Mouse (Mus musculus): ENCODE measurements around the gene Ttc28. TPM values are rescaled to one million over a fixed set of nuclear protein-coding genes. Genes with fewer than 3 reads are reported as not detected.

Gene Ttc28
- total RNA-seq, 2 experiments from 2014 or later = 10.2 to 11.7 TPM

GRCm38 (mm10) chr5:111114597-111114996, 235.0 kb downstream of the Ttc28 start:
- H3K4me3 ChIP-seq = no peak overlapping the region
- H3K27ac ChIP-seq = no peak overlapping the region
- TF ChIP-seq CTCF (conservative IDR thresholded peaks at IDR 0.05) = no peak
- DNase-seq (ENCODE audit: low spot score in 2 of 2) = no peak

DNA sequence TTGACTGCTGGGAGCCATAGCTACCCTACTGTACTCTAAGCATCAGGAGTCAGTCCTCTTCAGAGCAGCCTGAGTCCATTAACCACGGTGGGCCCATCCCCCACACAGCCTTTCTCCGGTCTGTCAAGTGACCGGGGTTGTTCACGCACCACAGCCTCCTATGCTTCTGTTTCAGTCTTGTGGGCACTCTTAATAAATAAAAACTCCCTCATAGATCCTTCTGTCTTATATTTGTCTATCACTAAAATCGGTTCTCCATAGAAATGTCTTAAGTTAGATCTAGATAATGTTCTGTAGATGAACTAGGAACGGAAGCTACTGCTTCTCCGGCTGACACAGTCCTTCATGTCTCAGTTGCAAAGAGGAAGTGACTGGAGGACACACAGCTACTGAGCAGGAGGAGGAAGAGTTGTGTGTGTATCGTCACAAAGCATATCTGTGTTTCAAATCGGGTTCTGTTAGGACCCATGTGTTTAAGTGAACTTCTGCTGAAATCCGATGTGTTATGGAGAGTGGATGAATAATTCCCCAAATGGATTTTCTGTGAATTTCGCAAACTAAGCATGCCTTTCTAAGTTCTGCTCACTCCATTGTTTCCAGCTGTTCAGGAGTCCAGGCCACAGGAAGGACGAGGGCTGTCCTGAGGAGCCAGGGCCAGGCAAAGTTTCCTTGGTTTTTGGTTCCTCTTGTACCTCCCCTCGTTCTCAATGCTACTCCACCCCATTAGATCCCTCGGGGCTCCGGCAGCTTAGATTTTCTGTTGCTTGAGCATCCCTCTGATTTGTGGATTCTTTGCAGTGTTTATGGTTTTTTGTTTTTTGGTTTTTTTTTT, 236.1 kb downstream of the Ttc28 start:
- DNase-seq (ENCODE audit: low spot score in 2 of 2) = no peak
- Histone ChIP-seq H3K27ac (peak overlapping the region; percentile 10; the same call in 1 of the 2 replicates), H3K4me3 (no peak overlapping the region)
- TF ChIP-seq CTCF (conservative IDR thresholded peaks at IDR 0.05) = no peak

DNA sequence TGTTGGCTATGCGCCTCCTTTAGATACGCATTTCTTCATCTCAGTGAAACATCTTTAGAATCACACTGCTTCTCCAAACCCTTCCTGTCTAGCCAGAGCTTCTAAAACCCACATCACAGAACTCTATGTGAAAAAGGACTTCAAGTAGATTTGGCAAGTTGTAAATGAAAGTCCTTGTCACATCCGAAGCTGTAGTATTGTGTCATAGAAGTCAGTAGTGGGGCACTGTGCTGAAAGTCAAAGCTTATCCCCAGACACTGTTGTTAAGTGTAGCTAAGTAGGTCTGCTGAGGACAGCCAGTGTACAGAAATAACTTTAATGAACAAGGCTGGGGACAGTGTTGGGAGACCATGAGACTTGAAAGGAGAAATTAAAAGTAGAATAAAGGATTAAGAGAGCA, 240.2 kb downstream of the Ttc28 start:
- no peak for DNase-seq (ENCODE audit: low spot score in 2 of 2)
- H3K4me3 ChIP-seq = no peak overlapping the region
- no peak overlapping the region for H3K27ac ChIP-seq
- no peak for TF ChIP-seq CTCF (conservative IDR thresholded peaks at IDR 0.05)

GRCm38 (mm10) chr5:111120298-111120697, 240.7 kb downstream of the Ttc28 start:
- Histone ChIP-seq H3K4me3 (no peak overlapping the region), H3K27ac (no peak overlapping the region)
- DNase-seq (ENCODE audit: low spot score in 2 of 2) = no peak
- TF ChIP-seq CTCF (conservative IDR thresholded peaks at IDR 0.05) = no peak

DNA sequence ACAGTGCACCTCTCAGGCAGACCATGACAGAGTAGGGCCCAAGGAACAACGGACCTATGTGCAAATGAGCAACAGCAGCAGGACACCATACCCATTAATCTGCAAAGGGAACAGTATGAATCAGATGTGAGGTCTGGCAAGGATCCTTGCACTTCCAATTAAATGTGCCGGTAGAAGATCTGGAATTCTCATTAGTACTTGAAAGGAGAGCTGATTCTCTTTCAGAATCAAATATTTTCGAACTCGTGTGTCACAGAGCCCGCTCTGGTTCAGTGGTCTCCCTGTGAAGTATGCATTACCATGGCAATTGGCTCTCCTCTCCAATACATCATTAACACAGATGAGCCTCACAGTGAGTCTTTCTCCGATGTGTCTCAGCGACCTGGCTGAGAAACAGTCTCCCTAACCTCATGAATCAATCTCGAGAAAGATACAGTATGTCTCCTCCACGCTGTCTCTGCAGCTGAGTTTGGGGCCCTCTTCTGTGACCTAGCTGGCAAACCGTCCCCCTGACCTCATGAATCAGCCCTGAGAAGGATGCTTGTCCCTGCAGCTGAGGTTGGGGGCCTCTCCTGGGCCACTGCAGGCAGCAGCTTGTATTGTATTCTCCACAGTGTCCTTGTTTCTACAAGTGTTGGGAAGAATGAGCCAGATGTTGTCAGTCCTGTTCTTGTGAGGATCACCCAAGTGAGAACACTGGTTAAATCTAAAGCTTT, 241.3 kb downstream of the Ttc28 start:
- no peak for TF ChIP-seq CTCF (conservative IDR thresholded peaks at IDR 0.05)
- Histone ChIP-seq H3K27ac (no peak overlapping the region), H3K4me3 (no peak overlapping the region)
- DNase-seq (ENCODE audit: low spot score in 2 of 2) = no peak

GRCm38 (mm10) chr5:111122332-111123049, 242.9 kb downstream of the Ttc28 start:
- no peak overlapping the region for H3K27ac ChIP-seq
- H3K4me3 ChIP-seq = no peak overlapping the region
- no peak for TF ChIP-seq CTCF (conservative IDR thresholded peaks at IDR 0.05)
- no peak for DNase-seq (ENCODE audit: low spot score in 2 of 2)

DNA sequence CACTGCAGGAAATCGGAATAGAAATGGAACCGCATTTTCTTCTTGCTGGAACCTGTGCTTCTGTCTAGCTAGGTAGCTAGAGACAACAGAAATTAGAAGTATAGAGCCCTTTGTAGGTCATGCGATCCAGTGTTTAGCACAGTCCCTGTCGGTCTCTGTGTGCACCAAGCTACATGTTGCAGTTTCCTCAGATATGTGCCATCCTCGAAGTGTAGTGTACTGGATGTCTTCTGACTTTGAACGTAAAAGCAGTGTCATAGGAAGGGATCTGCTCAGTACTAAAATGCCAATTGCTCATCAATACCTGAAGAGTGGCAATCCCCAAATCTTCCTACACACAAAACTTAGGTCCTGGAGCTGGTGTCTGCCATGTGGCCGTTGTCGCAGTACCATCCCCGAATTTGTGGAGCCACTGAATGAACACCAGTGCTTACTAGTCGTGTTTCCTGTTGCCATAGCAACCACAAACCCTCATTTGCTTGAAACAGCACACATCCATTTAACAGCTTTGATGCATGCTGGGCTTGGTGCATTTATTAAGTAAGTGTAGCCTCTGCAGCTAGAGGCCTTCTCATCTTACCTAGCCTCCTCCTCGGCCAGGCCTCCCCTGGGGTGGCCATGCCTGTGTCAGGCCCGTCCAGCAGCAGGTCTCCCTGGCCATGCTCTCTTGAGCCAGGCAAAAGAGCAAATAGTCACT, 243.6 kb downstream of the Ttc28 start:
- DNase-seq (ENCODE audit: low spot score in 2 of 2) = peak; percentile 26 to 75
- no peak overlapping the region for H3K27ac ChIP-seq
- no peak overlapping the region for H3K4me3 ChIP-seq
- no peak for TF ChIP-seq CTCF (conservative IDR thresholded peaks at IDR 0.05)

GRCm38 (mm10) chr5:111124620-111125200, 245.1 kb downstream of the Ttc28 start:
- H3K4me3 ChIP-seq = no peak overlapping the region
- TF ChIP-seq CTCF (conservative IDR thresholded peaks at IDR 0.05) = no peak
- H3K27ac ChIP-seq = no peak overlapping the region
- DNase-seq (ENCODE audit: low spot score in 2 of 2) = no peak

GRCm38 (mm10) chr5:111125746-111126145, 246.1 kb downstream of the Ttc28 start:
- DNase-seq (ENCODE audit: low spot score in 2 of 2) = no peak
- no peak for TF ChIP-seq CTCF (conservative IDR thresholded peaks at IDR 0.05)
- Histone ChIP-seq H3K4me3 (no peak overlapping the region), H3K27ac (no peak overlapping the region)

DNA sequence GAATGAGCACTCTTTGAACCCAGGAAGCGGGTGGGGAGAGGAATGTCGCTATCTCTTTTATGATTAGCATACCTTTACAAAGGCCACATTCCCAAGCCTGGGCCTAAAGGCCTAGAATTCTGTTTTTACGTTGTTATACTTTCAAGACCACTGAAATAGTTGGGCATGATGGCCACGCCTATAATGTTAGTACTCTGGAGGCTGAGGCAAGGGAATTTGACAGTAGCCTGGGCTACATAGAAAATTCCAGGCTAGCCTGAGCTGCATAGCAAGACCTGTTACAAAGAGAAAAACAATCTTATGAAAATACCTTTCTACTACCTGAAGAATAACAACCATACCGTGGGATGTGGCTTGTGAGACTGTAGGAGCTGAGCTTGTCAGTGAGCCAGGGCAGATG, 248.2 kb downstream of the Ttc28 start:
- Histone ChIP-seq H3K27ac (no peak overlapping the region), H3K4me3 (no peak overlapping the region)
- TF ChIP-seq CTCF (conservative IDR thresholded peaks at IDR 0.05) = no peak
- no peak for DNase-seq (ENCODE audit: low spot score in 2 of 2)

DNA sequence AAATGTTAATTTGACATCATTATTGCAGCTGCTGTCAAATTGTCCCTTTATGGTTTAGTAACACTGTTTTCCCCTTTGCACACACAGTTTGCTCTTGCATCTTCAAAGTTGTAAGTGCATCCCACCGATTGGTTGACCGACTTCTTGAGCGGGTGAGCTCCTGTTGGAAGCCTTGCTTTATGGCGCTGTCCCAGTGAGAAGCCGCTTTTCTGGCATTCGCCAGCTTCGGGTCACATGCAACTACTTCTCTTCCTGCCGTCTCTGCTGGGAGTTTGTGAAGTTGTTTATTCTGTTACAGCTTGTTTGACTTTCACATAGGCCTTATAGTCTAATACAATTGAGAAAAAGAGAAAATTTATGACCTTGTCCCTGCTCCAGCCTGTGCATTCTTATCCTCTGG, 250.5 kb downstream of the Ttc28 start:
- DNase-seq (ENCODE audit: low spot score in 2 of 2) = no peak
- H3K4me3 ChIP-seq = no peak overlapping the region
- no peak for TF ChIP-seq CTCF (conservative IDR thresholded peaks at IDR 0.05)
- H3K27ac ChIP-seq = no peak overlapping the region

DNA sequence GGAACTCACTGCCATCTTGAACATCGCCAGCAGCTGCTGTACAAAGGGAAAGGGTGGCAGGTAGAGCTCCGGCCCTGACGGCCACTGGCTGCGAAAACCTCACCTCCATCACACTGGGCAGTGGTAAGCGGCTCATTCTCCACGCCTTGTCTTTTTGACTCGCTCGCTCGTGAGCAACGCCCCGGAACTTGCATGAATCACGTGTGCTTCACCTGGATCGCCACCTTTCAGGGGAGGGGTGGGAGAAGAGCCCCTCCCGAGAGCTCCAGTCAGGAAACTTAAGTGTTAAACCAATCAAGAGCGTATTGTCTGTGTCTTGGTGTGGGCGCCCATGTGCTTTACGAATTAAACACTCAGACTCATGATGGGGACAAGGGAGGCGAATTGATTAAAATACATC, 252.0 kb downstream of the Ttc28 start:
- TF ChIP-seq CTCF (conservative IDR thresholded peaks at IDR 0.05) = no peak
- no peak overlapping the region for H3K27ac ChIP-seq
- no peak for DNase-seq (ENCODE audit: low spot score in 2 of 2)
- no peak overlapping the region for H3K4me3 ChIP-seq
